Mouse (Mus musculus): Measurements from ENCODE around the gene Car10. TPM values are rescaled to one million over a fixed set of nuclear protein-coding genes. Genes with fewer than 3 reads are reported as not detected.
A peak's percentile ranks its signal among the peaks of the same experiment; 100 is the strongest.

The Car10 gene
- total RNA-seq, 2 experiments from 2014 or later, result 138 to 154 TPM

DNA sequence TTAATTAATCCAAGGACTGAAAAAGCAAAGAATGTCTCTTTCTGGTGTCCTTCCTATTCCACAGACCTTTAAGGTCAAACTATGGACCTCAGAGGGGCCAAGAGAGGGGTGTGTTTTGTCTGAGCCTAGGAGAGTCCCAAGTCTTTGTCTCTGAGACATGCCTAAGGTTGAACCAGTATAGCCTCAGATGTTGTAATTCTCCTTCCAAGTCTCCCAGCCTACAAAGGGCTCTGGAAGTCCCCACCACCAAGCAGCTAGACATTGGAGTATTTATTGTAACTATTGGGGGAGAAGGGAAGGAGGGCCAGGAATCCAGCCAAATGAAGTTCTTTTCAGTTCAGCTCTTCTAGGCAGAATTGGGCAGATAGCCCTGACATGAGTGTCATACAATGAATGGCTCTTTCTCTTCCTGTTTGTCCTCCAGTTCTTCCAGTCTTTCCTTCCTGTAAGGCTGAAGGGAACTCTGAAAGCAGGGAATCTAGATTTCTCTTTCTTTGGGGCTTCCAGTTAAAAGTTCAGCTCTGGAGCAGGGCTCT lies 464.6 kb downstream of the Car10 start:
- no peak for DNase-seq (ENCODE audit: low spot score in 2 of 2)

DNA sequence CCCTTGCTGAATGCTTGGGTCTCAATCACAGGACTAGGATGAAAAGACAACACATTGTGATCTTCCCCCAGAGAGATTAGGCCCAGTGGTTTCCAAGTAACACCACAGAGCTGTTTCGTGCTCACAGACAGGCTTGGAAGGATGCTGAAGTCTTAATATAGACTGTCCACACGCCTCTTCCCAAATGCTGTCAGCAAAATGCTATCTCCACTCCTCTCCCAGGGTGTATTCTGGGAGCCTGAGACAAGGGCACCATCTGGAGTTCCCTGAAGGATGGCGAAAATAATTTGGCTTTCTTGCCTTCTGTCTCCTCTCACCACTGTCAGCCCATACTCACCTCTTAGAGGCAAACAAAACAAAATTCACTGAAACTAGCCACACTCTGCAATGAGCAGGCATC lies 467.9 kb downstream of the Car10 start:
- DNase-seq (ENCODE audit: low spot score in 2 of 2), result peak; percentile 55 to 78

DNA sequence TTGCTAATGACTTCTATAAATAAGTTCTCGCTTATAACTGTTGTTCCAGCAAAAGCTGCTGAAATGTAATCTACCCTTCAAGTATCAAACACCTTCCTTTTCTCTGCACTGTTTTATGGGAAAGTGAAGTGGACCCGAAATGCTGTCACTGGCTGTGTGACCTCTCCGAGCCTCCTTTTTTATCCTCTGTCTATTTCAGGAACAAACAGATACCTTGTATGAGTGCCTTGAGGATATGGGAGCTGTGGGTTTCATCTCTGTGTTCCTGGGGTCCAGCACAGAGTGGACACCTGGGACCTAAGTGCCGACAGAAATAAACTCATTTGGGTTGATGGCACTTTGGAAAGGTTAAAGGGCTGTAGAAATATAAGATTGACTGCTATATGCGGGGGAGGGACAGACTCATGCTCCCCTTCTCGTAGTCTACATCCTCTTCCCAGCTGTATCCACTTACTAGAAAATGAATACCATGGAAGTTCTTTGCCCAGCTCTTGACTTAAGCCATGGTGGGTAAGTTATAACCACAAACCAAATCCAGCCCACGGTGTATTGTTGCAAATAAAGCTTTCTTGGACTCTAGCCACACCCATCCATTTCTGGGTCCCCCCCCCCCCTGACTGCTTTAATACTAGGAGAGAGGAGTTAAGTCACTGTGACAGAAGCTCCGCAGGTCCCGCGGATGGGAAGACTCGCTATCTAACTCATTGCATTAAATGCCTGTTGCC lies 474.3 kb downstream of the Car10 start:
- DNase-seq (ENCODE audit: low spot score in 2 of 2), result no peak

DNA sequence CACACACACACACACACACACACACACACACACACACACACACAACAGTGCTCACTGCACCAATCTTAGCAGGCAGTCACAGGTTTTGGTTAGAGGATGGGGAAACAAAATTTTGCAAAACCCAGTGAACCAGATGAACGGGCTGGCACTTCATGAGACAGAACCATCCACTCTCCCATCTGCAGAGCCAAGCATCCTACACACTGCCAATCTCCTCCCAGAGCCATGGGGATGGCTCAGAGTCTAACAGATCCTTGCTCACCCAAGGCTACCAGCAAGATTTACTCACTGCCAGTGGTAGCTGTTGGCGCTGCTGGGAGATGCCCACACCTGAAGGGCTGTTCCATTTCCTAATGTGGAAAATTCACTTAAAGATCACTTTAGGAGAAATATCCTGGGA lies 479.6 kb downstream of the Car10 start:
- DNase-seq (ENCODE audit: low spot score in 2 of 2), result peak; percentile 44 to 50

DNA sequence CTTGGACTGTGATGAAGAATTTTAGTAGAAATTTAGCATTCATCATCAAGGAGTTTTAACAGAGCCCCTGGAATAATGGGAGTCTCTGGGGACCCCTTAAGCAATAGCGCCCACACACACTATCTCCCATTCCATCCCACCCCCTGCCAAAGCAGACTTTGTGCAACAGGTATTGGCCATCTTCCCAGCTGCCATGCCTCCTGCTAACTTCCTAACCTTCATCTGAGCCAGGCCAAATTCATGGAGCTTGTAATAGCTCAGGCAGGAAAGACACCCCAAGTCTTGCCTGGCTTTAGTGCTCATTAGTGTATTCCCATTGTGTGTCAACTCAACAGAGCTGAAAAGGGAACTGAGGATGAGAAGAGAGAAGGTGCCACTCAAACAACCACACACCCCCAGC lies 481.8 kb downstream of the Car10 start:
- DNase-seq (ENCODE audit: low spot score in 2 of 2), result no peak

DNA sequence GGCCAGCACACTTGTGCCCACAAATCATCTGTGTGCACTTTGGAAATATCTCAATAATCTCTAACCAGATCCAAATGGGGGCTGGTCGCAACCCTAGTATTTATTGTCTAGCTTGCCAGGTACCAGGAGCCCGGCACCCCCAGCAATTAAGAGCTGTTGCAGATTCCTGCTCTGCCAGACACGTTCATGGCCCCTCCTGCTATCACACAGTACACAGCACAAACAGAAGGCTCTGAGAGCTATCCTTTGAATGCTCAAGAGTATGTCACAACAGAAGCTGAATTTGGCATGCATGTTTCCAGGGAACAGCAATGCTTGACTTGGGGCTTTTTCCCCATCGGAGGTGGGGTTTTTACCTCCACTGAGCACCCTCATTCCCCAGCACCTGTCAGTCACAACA lies 483.5 kb downstream of the Car10 start:
- no peak for DNase-seq (ENCODE audit: low spot score in 2 of 2)

DNA sequence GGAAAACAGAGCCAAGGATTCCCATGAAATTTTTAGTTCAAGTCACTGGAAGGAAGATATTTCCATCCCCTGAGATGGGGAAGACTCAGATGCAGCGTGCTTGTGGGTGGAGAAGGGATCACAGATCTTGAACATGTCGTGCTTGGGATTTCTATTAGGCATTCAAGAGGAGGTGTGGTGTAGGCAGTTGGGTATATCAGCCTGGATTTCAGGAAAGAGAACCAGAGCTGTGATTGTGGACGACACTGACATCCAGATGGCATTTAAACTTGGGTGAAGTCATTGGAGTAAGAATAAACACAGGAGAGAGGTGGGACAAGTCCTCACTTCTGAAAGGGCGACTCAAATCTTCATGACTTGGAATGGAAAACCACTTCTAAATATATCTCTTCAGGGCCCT lies 490.0 kb downstream of the Car10 start:
- peak; percentile 41 to 69 for DNase-seq (ENCODE audit: low spot score in 2 of 2)

DNA sequence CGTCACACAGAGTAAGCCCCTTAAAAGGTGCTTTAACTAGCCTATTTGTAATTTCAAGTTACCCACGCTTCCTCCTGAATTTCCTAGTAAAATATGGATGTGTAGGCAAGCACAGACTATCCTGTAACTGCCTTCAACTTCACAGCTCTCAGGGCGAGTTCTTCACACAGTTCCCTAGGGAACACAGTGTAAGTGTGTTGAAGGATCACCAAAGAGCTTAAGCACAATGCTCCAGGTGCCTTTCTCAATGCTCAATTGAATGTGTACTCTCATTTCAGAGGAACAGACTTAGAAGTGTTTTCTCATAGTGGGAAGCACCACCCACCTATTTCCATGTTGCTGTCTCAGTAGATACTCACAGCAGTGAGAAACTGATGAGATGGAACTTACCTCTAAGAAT lies 492.8 kb downstream of the Car10 start:
- DNase-seq (ENCODE audit: low spot score in 2 of 2), result no peak

DNA sequence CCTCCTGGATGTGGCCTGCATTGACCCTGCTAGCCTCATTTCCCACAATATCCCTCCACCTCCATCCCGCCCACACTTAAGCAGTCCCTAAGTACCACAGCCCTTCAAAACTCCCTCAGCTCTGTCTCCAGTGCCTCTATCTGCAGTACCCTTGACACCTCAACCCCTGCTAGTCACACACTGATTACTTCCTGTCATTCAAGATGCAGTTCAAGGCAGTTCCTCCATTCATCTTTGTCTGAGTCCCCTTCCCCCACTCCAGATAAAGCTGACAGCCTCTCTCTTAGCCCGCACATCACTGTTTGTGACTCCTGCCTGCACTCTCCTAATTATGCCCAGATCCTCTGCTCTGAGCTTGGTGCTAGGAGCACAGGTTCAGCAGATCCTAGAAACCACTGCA lies 496.2 kb downstream of the Car10 start:
- DNase-seq (ENCODE audit: low spot score in 2 of 2), result no peak

DNA sequence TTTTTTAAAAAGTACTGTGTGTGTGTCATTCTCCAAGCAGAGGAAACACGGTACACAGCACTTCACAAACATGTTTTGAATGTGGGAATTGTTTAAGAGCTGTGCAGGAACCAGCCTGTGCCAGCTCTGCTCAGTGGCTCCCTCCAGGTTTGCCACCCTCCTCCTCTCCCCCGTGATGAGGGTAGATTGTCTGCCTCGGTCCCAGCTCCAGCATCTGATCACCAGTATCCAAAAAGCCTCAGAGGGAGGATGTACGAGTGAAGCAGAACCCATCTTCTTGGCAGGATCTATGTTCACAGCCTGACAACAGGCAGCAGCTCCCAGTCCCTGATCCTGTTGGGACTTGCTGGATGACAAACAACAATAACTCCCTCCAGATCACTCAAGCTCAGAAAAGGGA lies 500.3 kb downstream of the Car10 start:
- DNase-seq (ENCODE audit: low spot score in 2 of 2), result peak in 1 of 2 experiments; percentile 17

DNA sequence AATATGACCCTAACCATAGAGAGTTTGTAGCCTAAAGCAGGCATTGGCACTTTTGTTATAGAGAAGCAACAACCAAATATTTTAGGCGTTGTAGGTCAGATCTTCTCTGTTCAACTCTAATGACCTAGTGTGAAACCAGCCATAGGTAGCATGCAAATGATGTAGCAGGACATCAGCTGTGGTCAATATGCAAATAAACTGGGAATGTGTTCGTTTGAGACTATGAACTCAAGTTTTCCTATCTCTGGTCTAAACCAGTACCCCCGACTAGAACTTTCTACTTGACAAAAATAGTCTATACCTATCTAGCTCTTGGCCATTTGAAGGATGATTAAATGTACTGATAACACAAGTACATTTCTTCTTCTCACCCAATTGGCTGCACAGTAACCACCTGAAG lies 501.9 kb downstream of the Car10 start:
- no peak for DNase-seq (ENCODE audit: low spot score in 2 of 2)

DNA sequence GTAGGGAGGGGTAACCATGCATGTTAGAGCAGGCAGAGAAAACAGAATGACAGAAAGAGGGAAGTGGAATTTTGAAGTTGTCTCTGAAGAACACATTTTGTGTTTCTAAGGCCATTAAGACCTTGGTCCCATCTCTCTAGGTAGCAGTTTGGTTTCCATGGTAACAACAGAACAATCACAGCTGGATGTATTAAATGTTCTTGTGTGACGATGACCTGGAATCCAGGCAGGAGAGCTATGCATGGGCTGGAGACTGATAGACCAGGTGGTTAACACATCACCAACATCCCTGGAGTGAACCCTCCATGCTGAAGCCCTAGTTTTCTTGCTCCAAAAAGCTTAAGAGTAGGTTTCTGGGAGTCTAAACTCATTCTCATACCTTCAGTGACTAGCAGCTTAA lies 505.7 kb downstream of the Car10 start:
- DNase-seq (ENCODE audit: low spot score in 2 of 2), result no peak

DNA sequence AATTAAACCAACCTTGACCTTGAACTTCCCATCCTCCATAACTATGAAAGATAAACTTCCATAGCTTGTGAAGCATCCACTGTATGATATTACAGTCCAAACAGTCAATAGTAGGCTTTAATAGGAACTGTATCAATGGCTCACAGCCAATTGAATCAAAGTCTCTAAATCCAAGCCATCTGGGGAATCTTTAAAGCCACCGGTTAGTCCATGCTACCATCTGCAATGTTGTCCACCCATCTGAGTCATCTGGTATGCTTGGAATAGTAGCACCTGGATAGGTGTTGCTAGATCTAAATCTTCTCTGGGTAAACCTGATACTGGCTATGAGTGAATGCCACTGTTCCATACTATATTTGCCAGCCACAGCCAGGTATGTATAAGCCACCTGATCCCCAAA lies 509.3 kb downstream of the Car10 start:
- no peak for DNase-seq (ENCODE audit: low spot score in 2 of 2)

DNA sequence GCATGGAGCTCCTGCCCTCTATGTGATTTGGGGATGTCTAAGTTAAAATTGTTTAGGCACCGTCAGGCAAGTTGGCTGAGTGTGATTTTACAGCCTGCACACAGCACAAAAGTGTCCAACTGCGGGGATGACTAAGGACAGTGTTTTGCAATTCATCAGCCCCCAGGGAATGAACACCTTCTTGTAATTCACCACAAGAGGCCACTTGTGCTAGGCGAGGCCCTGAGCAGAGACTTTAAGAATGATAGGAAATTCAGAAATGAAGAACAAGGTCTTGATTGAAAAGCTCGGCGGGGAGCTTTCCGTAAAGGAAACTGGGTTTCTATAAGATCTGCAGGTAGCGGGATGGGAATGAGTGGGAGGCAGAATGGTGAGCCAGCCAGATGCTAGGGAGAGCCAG lies 510.9 kb downstream of the Car10 start:
- peak; percentile 19 to 29 for DNase-seq (ENCODE audit: low spot score in 2 of 2)

DNA sequence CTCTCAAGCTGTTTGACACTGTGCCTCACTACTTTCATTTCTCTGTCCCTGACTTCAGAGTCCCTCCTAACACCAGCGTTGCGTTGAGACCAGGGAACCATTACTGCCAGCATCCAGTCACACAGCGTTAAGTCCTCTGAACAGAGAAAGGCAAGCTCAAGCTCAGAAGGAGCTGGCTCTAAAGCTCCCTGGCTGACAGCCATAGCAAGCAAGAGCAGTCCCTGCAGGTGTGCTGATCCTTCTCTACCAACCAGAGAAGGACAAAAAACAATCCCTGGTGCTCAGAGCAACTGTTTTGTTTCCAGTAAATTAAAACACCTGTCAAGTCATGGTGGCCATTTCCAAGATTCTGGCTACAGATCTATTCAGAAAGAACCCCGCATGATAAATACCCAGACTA lies 514.2 kb downstream of the Car10 start:
- no peak for DNase-seq (ENCODE audit: low spot score in 2 of 2)

DNA sequence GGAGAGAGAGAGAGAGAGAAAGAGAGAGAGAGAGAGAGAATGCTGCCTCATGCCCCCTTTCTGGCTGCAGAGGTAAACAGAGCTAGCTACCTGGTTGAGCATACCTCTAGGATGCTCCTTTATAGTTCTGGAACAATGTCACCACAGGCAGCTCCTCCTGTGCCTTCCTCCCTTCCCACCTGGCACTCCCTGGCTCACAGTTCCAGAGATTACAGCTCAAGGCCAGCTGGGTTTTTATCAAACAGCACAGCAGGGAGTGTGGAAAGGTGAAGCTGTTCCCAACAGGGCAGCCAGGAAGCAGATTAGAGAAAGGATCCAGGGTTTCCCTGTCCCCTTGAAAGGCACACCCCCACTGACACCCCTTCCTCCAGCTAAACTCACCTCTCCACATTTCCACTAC lies 517.0 kb downstream of the Car10 start:
- no peak for DNase-seq (ENCODE audit: low spot score in 2 of 2)

DNA sequence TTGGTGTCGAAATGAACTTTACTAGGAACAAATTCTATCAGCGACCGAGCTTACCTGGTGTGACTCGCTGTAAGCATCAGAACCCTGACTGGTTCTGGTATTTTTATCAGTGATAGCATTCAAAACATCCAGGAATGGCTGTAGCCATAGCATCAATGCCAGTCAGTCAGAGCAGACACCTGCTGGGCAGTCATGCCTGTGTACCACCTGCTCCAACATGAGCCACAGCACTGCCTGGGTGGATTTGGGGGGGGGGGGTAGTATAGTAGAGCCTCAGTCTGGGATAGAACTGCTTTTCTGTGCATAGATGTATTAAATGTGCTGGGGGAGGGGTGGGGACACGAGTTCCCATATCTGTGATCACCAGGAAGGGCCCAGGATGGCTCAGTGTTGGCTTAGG lies 525.8 kb downstream of the Car10 start:
- no peak for DNase-seq (ENCODE audit: low spot score in 2 of 2)

DNA sequence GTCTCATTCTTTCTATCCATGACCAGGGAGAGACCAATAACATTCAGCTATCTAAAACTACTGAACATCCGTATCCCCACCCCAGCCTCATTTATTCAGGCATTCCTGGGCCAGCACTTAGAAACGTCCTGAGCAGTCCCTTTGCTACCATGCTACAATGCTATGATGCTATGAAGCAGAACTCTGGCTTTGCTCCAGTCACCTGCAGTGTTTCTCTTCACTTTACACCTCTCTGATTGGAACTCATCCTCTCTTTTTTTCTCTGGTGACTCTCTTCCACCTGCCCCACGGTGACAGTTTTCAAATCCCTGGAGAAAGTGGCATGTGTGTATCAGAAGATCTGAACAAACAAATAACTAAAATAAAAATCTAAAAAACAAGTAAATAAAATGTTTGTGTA lies 541.6 kb downstream of the Car10 start:
- DNase-seq (ENCODE audit: low spot score in 2 of 2), result no peak

DNA sequence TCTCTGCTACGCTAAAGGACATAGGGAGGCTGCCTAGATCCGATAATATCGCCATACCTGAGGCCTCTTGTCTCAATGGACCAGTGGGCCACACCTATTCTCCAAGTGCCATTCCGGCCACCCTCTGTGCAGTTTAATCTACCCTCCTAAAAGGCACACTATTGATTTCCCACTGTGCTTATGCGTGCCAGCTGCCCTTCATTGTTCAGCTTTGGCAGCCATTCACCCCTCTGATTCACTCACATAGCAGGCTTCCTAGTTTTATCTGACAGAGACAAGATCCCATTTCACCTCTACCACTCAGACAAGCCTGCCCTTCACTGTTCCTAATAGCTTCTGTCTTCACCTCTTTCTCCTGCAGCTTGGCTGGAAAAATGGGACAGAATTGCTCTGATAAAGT lies 543.1 kb downstream of the Car10 start:
- no peak for DNase-seq (ENCODE audit: low spot score in 2 of 2)

DNA sequence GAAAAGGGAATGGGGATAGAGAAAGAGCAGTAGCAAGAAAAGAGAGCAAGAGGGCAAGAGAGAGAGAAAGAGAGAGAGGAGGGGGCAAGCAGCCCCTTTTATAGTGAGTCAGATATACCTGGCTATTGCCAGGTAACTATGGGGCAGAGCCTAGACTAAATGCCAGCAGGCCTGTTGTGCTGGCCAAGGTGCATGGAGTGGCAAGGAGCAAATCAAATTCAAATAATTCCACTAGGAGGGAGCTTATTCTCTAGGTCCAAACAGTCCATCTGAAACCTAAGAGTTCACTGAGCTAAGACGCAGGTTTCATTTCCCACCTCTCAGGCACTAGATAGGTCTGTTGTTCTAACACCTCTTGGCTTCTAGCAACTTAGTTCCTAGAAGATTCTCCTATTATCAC lies 544.5 kb downstream of the Car10 start:
- no peak for DNase-seq (ENCODE audit: low spot score in 2 of 2)

DNA sequence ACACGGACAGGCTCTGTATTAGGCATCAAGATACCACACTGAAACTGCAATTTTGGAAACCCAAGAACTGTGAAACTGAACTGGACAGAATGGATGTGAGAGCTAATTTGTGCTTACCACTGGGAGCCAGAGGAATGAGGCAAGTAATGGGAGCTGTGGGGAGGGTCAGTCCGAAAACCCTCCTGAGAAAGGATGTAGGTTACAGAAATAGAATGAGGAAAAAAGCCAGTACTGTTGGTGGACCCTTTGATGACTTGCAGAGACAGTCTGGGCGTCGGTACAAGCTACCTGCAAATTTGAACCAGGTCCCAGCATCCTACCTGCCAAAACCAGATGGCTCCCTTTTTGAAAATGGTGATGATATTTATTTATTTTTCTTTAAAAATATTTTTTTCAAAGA lies 545.2 kb downstream of the Car10 start:
- no peak for DNase-seq (ENCODE audit: low spot score in 2 of 2)

DNA sequence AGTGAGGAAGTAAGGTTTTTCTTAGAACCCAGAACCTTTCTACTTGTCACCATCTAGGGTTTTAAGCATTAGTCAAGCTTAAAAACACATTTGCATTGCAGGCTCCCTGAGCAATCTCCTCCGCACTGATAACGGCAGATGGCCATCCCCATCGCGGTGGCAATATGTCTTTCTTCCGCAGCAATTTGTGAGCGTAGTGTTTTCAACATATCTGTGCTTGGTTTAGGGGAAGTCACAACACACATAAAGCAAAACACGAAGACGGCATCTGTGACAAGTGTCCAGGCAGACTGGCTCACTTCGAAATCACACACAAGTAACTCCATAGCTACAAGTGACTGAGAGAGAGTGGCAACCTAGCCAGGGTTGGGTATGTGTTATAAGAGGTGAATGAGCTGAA lies 545.6 kb downstream of the Car10 start:
- DNase-seq (ENCODE audit: low spot score in 2 of 2), result peak in 1 of 2 experiments; percentile 16

DNA sequence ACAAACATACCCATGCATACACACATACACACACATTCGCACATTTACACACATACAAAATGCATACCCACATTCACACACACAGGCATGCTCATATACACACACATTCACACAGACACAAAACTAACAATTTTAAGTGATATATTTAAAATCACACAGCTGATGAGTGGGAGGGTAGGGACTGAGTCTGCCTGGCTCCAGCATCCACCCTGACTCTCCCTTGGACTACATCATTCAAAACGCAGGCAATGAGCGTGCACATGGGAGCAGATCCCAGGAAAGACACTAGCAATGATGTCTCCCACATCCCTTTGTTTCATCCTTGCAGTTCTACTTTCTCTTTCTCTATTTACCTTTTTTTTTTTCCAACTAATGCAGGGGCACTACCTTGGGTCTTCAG lies 548.4 kb downstream of the Car10 start:
- no peak for DNase-seq (ENCODE audit: low spot score in 2 of 2)
